Mouse (Mus musculus) liver, adult 2 months (tissue): ENCODE measurements at regions not wholly inside any gene's neighbourhood (a gene's known extent, or its start where the extent isn't known, plus 50 kb on each side); places are given as distances from the start of the nearest gene placed in this dataset.

Experiments used
- DNase-seq: peaks from one replicate; pipeline ENCODE4 v3.0.0-alpha.2; 2011; ENCODE audit warnings: low read depth, low spot score; ENCODE audit errors: extremely low read depth
- H3K27ac ChIP-seq: fragments of 200-500 bp; replicated peaks from 2 replicates; pipeline ENCODE4 v1.5.1; 2012; ENCODE audit warnings: low read depth, mild to moderate bottlenecking, control low read depth, inconsistent platforms, low read length; ENCODE audit not compliant: insufficient read depth
- H3K27me3 ChIP-seq: fragments of 200-500 bp; 2 replicates; pipeline ENCODE4 v1.6.1; 2012; ENCODE audit warnings: mild to moderate bottlenecking, moderate library complexity, low read length, inconsistent platforms; ENCODE audit not compliant: control insufficient read depth, insufficient read depth
- H3K36me3 ChIP-seq: fragments of 200-500 bp; 2 replicates; pipeline ENCODE4 v1.6.1; 2012; ENCODE audit warnings: low read length, inconsistent platforms; ENCODE audit not compliant: control insufficient read depth, insufficient read depth
- H3K4me1 ChIP-seq: fragments of 200-500 bp; 2 replicates; pipeline ENCODE4 v1.6.1; 2011; ENCODE audit warnings: low read length; ENCODE audit not compliant: control insufficient read depth, insufficient read depth
- H3K4me3 ChIP-seq: fragments of 200-500 bp; 2 replicates; pipeline ENCODE4 v1.5.1; 2011; ENCODE audit warnings: low read depth, mild to moderate bottlenecking, control low read depth, low read length, moderate library complexity; ENCODE audit not compliant: insufficient read depth
- H3K79me2 ChIP-seq: fragments of 200-500 bp; 2 replicates; pipeline ENCODE4 v1.6.1; 2012; ENCODE audit warnings: inconsistent platforms, mild to moderate bottlenecking, low read length, moderate library complexity; ENCODE audit not compliant: control insufficient read depth, insufficient read depth
- H3K9ac ChIP-seq: fragments of 200-500 bp; 2 replicates; pipeline ENCODE4 v1.6.1; 2012; ENCODE audit warnings: low read depth, mild to moderate bottlenecking, control low read depth, inconsistent platforms, low read length
- CTCF ChIP-seq: fragments of 200-500 bp; IDR thresholded peaks from 2 replicates; pipeline ENCODE4 v1.5.1; 2011; ENCODE audit warnings: low read depth, low read length, control low read depth
- POLR2A ChIP-seq: fragments of 200-500 bp; IDR thresholded peaks from 2 replicates; pipeline ENCODE4 v1.6.1; 2011; ENCODE audit warnings: low read length, control low read depth; ENCODE audit not compliant: insufficient read depth; ENCODE audit errors: extremely low read depth
- WGBS: fragments of 180-500 bp; shearing (Covaris S2); methylation state at CpG from one replicate; pipeline ENCODE4 v1.1.7; 2018; 5-methylcytosine and 5-hydroxymethylcytosine counted together

DNA sequence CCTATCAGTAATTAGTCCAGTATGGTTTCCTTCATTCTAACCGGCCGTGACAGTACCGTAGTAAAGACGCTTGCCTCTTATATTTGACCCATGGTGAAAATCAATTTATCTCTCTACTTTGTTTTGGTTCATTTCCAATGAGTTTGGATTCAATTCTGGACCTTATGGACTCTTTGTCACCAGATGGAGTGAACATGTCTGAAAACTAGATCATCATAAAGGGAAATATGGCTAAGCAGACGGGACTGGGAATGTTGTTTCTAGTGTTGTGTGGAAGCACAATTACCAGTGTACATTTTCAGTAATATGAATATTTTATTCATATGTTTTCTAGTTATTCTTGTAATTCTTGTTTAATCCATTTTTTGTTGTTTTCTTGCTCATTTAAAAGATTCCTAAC lies 261.4 kb downstream of the Ins1 start:
- H3K27ac ChIP-seq, result no peak overlapping the region
- no peaks in the 10 kb centered on the region for H3K27me3 ChIP-seq
- no peaks in the 10 kb centered on the region for H3K36me3 ChIP-seq
- no peak for TF ChIP-seq POLR2A
- TF ChIP-seq CTCF, result no peak
- no peak for DNase-seq
- 91% methylated on average over 5 of the region's 5 CpGs for WGBS
- H3K9ac ChIP-seq, result no peak overlapping the region
- no peaks in the 10 kb centered on the region for H3K79me2 ChIP-seq
- no peak overlapping the region for H3K4me3 ChIP-seq
- no peaks in the 10 kb centered on the region for H3K4me1 ChIP-seq

DNA sequence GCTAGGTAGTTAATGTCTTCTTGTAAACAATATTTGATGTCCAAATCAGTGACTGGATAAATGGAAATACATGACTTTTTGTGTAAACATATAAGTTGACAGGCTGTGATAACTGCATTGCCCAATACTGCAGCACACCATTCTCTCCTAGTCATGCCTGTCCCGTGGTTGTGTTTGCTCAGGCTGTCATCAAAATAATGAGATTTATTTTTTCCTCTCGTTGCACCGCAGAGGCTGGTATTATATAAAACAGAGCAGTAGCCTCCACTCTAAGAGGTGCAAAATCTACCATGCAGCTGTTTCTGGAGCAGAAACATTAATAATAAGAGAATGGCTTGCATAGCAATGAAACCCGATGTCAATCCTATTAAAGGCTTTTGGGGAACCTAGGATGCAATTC lies 239.2 kb downstream of the Ins1 start:
- TF ChIP-seq CTCF (no peak), POLR2A (no peak)
- Histone ChIP-seq H3K9ac (no peak overlapping the region), H3K27ac (no peak overlapping the region), H3K36me3 (no peaks in the 10 kb centered on the region), H3K4me3 (no peak overlapping the region), H3K27me3 (no peaks in the 10 kb centered on the region), H3K4me1 (no peaks in the 10 kb centered on the region), H3K79me2 (no peaks in the 10 kb centered on the region)
- no peak for DNase-seq
- WGBS, result 70% methylated on average over 4 of the region's 4 CpGs
